Mouse (Mus musculus) embryonic facial prominence, embryonic 12.5 days (tissue): ENCODE data around the gene Kcnh1. TPM values are rescaled to one million over a fixed set of nuclear protein-coding genes. Genes with fewer than 3 reads are reported as not detected.

Experiments used
- ATAC-seq: fragments of 200-750 bp; cut with Nextera tagmentation; 2 replicates; pipeline ENCODE4 v1.8.0; 2017; ENCODE audit not compliant: insufficient number of reproducible peaks, insufficient read depth, low FRiP score, low TSS enrichment
- H3K27ac ChIP-seq: fragments of 300-500 bp; sonication (generic); 2 replicates; pipeline ENCODE4 v1.5.1; 2016; ENCODE audit warnings: mild to moderate bottlenecking
- H3K27me3 ChIP-seq: fragments of 300-500 bp; sonication (generic); 2 replicates; pipeline ENCODE4 v1.6.1; 2016; ENCODE audit warnings: mild to moderate bottlenecking, moderate library complexity
- H3K36me3 ChIP-seq: fragments of 300-500 bp; sonication (generic); 2 replicates; pipeline ENCODE4 v1.6.1; 2016; ENCODE audit warnings: mild to moderate bottlenecking
- H3K4me1 ChIP-seq: fragments of 300-500 bp; sonication (generic); 2 replicates; pipeline ENCODE4 v1.6.1; 2016
- H3K4me2 ChIP-seq: fragments of 300-500 bp; sonication (generic); replicated peaks from 2 replicates; pipeline ENCODE4 v1.6.1; 2016; ENCODE audit warnings: mild to moderate bottlenecking, moderate library complexity
- H3K4me3 ChIP-seq: fragments of 300-500 bp; sonication (generic); 2 replicates; pipeline ENCODE4 v1.5.1; 2016; ENCODE audit warnings: mild to moderate bottlenecking
- H3K9ac ChIP-seq: fragments of 300-500 bp; sonication (generic); 2 replicates; pipeline ENCODE4 v1.6.1; 2016; ENCODE audit warnings: mild to moderate bottlenecking, moderate library complexity
- H3K9me3 ChIP-seq: fragments of 300-500 bp; sonication (generic); 2 replicates; pipeline ENCODE4 v1.6.1; 2016; ENCODE audit warnings: mild to moderate bottlenecking, moderate library complexity
- WGBS: fragments of 180-500 bp; shearing (Covaris S2); methylation state at CpG from one replicate; pipeline ENCODE4 v1.1.7; 2016; 5-methylcytosine and 5-hydroxymethylcytosine counted together
- polyA plus RNA-seq: library from polyadenylated mRNA; unstranded; fragments of >200 nt; fragmentation: Nextera tagmentation; extraction: Ambion mirVana; gene quantifications from 2 replicates; pipeline ENCODE4 v1.2.1, GENCODE M21; 2016

The Kcnh1 gene
- polyA plus RNA-seq, 1 experiment from 2014 or later = 0.90 TPM

DNA sequence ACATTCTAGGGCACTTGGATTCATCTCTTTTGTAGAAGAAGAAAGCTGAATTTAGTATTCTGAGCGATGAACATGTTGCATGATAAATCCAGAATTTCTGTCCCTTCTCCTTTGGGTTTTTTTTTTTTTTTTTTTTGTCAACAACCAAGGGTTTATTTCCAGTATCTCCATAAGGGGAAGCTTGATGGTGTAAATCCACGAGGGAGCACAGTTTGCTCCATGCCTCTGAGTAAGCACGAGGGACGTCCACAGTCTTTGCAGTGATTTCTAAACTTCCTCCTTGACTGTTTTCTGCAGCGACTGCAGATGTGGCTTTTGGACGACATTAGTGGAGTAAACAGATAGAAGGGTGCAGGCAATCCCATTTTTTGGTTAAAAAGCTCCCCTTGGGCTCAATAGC is 140.6 kb downstream of the Kcnh1 start:
- no peaks in the 10 kb centered on the region for H3K36me3 ChIP-seq
- no peak overlapping the region for H3K9ac ChIP-seq
- H3K9me3 ChIP-seq = no peaks in the 10 kb centered on the region
- no peak for ATAC-seq
- no peak overlapping the region for H3K27ac ChIP-seq
- no peaks in the 10 kb centered on the region for H3K4me1 ChIP-seq
- no peak overlapping the region for H3K4me3 ChIP-seq
- no peak overlapping the region for H3K4me2 ChIP-seq
- H3K27me3 ChIP-seq = no peaks in the 10 kb centered on the region
- 84% methylated on average over 6 of the region's 6 CpGs for WGBS

GRCm38 (mm10) chr1:192336029-192336428 is 145.5 kb downstream of the Kcnh1 start:
- Histone ChIP-seq H3K27ac (no peak overlapping the region), H3K4me2 (no peak overlapping the region), H3K9me3 (no peaks in the 10 kb centered on the region), H3K36me3 (no peaks in the 10 kb centered on the region), H3K4me1 (no peaks in the 10 kb centered on the region), H3K9ac (no peak overlapping the region), H3K27me3 (no peaks in the 10 kb centered on the region), H3K4me3 (no peak overlapping the region)
- ATAC-seq = no peak
- 87% methylated on average over 5 of the region's 5 CpGs for WGBS

DNA sequence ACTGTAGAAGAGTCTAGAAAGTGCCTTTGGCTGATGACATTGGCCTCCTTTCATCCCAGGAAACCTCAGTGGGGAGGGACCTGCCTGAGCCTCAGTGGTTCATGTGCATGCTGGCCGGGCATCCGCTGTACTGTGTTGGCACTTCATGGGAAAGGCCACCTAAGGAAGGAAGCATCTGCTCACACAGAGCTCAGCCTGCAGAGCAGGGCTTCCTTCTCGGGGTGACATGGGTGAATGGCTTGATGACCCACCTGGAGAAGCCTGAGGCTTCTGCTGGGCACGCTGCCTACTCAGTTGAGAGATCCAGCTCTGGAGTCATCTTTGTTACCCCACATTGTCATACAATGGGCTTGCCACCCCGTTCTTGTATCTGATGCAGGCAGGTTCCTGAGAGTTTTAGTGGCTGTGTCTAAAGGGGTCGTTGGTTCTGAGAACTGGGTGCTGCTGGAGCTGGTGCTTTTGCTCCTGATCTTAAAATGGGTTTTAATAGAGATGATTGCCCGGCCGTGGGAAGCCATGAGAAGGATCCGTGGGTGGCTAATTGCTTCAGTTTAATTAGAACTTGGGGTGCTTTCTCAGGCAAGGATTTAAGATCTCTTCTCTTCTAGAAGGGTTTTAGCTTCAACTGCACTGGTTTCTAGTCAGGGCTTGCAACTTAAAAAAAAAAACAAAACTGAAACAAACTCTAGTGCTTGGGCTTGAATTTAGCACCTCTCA is 148.9 kb downstream of the Kcnh1 start:
- H3K27ac ChIP-seq = no peak overlapping the region
- H3K4me1 ChIP-seq = no peaks in the 10 kb centered on the region
- no peak overlapping the region for H3K4me2 ChIP-seq
- ATAC-seq = no peak
- H3K27me3 ChIP-seq = no peaks in the 10 kb centered on the region
- no peaks in the 10 kb centered on the region for H3K36me3 ChIP-seq
- no peak overlapping the region for H3K9ac ChIP-seq
- 87% methylated on average over 9 of the region's 9 CpGs for WGBS
- H3K4me3 ChIP-seq = no peak overlapping the region
- H3K9me3 ChIP-seq = no peaks in the 10 kb centered on the region

DNA sequence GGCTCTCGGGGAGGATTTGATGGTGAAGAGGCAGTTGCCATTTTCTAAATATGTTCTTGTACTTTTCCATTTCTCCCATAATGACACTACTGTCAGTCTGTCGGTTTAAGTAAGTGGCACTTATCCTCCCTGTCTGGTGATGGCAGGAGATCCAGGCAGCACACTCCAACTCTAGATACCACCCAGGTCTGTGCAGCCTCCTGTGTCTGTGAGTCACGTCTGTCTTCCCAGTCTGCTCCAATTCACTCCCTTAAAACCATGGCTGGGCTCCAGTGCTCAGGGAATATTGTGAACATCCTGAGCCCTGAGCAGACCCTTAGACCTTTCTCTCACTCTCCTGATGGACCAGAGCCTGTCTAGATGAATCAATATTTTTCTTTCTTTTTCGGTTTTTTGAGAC is 151.2 kb downstream of the Kcnh1 start:
- no peak overlapping the region for H3K27ac ChIP-seq
- no peaks in the 10 kb centered on the region for H3K4me1 ChIP-seq
- 81% methylated on average over 4 of the region's 4 CpGs for WGBS
- no peak overlapping the region for H3K4me3 ChIP-seq
- ATAC-seq = no peak
- no peaks in the 10 kb centered on the region for H3K27me3 ChIP-seq
- no peaks in the 10 kb centered on the region for H3K36me3 ChIP-seq
- no peak overlapping the region for H3K4me2 ChIP-seq
- no peak overlapping the region for H3K9ac ChIP-seq
- no peaks in the 10 kb centered on the region for H3K9me3 ChIP-seq

DNA sequence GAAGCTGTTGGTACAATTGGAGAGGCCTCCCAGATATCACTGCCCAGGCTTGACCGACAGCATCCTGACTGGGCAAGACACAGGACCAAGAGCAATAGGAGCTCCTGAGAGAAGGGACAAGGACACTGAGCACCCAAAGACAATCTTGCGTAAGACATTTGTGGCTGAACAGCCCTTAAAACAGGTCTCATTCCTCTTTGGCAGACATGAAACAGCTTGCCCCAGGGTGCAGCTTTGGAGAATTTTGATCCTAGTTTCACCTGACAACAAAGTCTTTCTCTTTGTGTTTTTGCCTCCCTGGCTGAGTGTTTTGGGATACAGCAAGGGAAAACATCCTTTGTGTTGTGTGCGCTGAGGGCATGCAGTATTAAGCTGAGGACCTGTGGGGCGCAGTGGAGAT is 153.4 kb downstream of the Kcnh1 start:
- Histone ChIP-seq H3K27ac (no peak overlapping the region), H3K4me3 (no peak overlapping the region), H3K27me3 (no peaks in the 10 kb centered on the region), H3K4me1 (no peaks in the 10 kb centered on the region), H3K9ac (no peak overlapping the region), H3K4me2 (no peak overlapping the region), H3K9me3 (no peaks in the 10 kb centered on the region), H3K36me3 (no peaks in the 10 kb centered on the region)
- no peak for ATAC-seq
- WGBS = 86% methylated on average over 4 of the region's 4 CpGs

- Histone ChIP-seq H3K36me3 (no peaks in the 10 kb centered on the region), H3K4me3 (no peak overlapping the region), H3K4me1 (no peaks in the 10 kb centered on the region), H3K9ac (no peak overlapping the region), H3K27me3 (no peaks in the 10 kb centered on the region), H3K9me3 (no peaks in the 10 kb centered on the region), H3K4me2 (no peak overlapping the region), H3K27ac (no peak overlapping the region)
- ATAC-seq = no peak
- 58% methylated on average over 5 of the region's 5 CpGs for WGBS
Measured at GRCm38 (mm10) chr1:192347327-192347726, 156.8 kb downstream of the Kcnh1 start.

DNA sequence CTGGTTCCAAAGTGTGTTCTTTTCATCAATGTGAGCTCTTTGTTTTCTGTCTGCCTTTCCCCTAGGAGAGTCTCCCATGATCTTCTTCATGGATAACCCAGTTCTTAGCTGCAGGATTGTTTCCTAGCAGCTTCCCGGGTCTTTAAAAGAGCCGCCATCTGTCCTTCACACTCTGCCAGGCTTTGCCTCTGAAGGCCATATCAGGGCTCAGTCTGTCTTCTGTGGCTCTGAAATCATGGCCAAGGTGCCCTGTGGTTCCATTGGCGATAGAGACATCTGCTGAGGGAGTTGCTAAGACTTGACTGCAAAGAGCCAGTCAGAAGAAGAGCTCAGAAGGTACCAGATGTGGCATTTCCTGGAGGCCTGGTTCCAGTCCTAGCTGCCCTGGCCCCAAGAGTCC is 165.7 kb downstream of the Kcnh1 start:
- no peaks in the 10 kb centered on the region for H3K36me3 ChIP-seq
- no peaks in the 10 kb centered on the region for H3K9me3 ChIP-seq
- no peak for ATAC-seq
- H3K27ac ChIP-seq = no peak overlapping the region
- no peak overlapping the region for H3K4me3 ChIP-seq
- H3K27me3 ChIP-seq = no peaks in the 10 kb centered on the region
- H3K9ac ChIP-seq = no peak overlapping the region
- 90% methylated on average over 3 of the region's 3 CpGs for WGBS
- H3K4me1 ChIP-seq = no peaks in the 10 kb centered on the region
- H3K4me2 ChIP-seq = no peak overlapping the region

DNA sequence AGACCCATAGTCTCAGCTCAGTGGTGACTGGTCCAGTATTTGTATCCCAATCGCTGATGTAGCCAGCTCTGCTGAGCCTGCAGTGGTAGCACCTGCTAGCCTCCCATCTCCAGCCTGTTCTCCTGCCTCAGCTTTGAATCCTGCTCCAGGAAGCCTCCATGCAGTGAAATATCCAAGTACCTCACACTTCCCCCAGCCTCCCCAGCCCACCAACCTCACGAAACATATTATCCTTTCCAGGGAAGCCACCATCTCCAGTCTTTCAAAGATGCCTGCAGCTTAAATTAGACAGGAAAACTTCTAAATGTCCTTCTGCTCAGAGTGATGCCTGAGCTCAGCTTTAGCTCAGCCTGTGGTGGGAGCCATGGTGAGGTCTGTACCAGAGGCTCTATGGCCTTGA is 168.6 kb downstream of the Kcnh1 start:
- Histone ChIP-seq H3K4me1 (no peaks in the 10 kb centered on the region), H3K9ac (no peak overlapping the region), H3K4me2 (no peak overlapping the region), H3K9me3 (no peaks in the 10 kb centered on the region), H3K27me3 (no peaks in the 10 kb centered on the region), H3K27ac (no peak overlapping the region), H3K4me3 (no peak overlapping the region), H3K36me3 (no peaks in the 10 kb centered on the region)
- 85% methylated on average over 2 of the region's 2 CpGs for WGBS
- no peak for ATAC-seq

DNA sequence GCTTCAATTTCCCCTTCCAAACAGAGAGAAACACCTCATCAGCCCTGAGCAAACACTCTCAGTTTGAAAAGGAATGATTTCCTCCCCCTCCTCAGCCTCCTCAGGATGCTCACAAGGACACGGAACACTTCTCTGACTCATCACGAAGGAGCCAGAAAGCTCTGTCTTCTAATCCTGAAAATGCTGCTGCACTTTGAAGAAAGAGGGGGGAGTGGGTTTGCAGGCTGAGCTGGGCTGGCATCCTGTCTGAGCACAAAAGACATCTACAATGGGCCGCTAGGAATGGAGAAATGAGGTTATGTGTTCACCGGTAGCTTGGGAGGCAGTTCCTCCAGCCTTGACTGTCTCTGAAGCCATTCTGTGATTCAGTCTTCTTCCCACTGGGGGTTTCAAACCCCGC is 177.8 kb downstream of the Kcnh1 start:
- no peak for ATAC-seq
- Histone ChIP-seq H3K36me3 (no peaks in the 10 kb centered on the region), H3K27ac (no peak overlapping the region), H3K9ac (no peak overlapping the region), H3K4me3 (no peak overlapping the region), H3K9me3 (no peaks in the 10 kb centered on the region), H3K4me2 (no peak overlapping the region), H3K4me1 (0 out of 2 replicates have a peak, but pooled peaks cover 3% of the 10 kb centered on the region), H3K27me3 (no peaks in the 10 kb centered on the region)
- WGBS = 69% methylated on average over 5 of the region's 5 CpGs

DNA sequence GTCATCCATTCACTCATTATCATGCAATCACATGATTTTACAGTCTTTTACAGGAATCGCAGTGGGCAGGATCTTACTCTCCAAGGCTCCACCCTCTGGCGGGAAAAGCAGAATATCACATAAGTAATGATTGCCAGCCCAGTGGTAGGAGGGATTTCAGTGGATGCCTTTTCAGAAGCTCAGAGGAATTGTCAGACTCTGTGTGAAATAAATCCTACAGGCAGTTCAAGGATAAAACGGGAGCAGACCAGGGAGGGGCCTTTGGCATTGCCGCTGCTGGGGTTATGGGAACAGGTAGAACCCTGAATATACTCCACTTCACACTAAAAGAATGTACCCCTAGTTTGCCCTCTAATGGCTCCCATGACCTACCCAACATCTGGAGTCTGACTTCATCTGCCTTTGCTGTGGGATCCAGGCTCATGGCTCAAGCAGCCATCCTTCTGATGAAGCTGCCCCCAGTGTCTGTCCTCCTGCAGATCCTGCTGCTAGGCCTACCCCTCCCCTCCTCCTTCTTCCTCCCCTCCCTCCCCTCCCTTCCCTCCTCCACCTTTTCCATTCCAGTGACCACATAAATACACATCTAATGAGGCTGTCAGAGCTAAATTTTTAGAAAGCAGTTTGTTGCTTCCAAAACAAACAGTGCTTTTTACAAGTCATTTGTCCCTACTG is 181.5 kb downstream of the Kcnh1 start:
- Histone ChIP-seq H3K27me3 (no peaks in the 10 kb centered on the region), H3K27ac (no peak overlapping the region), H3K4me2 (no peak overlapping the region), H3K36me3 (no peaks in the 10 kb centered on the region), H3K4me1 (0 out of 2 replicates have a peak, but pooled peaks cover 3% of the 10 kb centered on the region), H3K9me3 (no peaks in the 10 kb centered on the region), H3K9ac (no peak overlapping the region), H3K4me3 (no peak overlapping the region)
- WGBS = 85% methylated on average over 4 of the region's 4 CpGs
- ATAC-seq = no peak

DNA sequence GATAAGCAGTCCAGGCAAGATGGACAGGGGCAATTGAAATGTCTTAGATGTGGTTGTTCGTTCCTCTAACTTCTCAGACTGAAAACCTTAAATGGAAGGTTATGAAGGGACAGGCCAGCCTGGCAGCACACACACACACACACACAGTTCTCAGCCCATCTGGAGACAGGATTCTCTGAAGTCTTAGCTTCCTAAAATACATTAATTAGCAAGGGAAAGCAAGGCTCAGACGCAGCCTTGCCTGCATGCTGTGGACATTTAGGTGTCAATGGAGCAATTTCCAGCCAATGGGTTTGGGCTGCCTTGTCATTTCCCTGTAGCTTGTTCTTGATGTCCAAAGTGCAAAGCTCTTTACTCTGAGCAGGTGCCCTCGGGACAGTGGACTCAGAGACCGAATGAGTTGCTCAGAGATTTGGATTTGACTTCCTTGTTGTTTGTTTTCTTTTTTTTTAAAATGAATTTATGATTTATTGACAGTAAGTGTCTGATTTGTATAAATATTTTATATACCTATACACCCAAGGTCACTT is 188.0 kb downstream of the Kcnh1 start:
- ATAC-seq = no peak
- Histone ChIP-seq H3K27me3 (no peaks in the 10 kb centered on the region), H3K27ac (no peak overlapping the region), H3K4me2 (no peak overlapping the region), H3K36me3 (no peaks in the 10 kb centered on the region), H3K4me3 (no peak overlapping the region), H3K9me3 (no peaks in the 10 kb centered on the region), H3K9ac (no peak overlapping the region), H3K4me1 (no peaks in the 10 kb centered on the region)
- WGBS = 77% methylated on average over 4 of the region's 4 CpGs

GRCm38 (mm10) chr1:192380596-192381041 is 190.0 kb downstream of the Kcnh1 start:
- no peak overlapping the region for H3K4me2 ChIP-seq
- WGBS = 38% methylated on average over 5 of the region's 5 CpGs
- H3K9me3 ChIP-seq = no peaks in the 10 kb centered on the region
- ATAC-seq = no peak
- H3K4me3 ChIP-seq = no peak overlapping the region
- H3K27me3 ChIP-seq = no peaks in the 10 kb centered on the region
- no peak overlapping the region for H3K9ac ChIP-seq
- H3K27ac ChIP-seq = no peak overlapping the region
- H3K4me1 ChIP-seq = no peaks in the 10 kb centered on the region
- no peaks in the 10 kb centered on the region for H3K36me3 ChIP-seq
